8 mouse cellular contexts compared by ENCODE assay signal in genomic region chr4:106560213-106560845, GRCm38 (mm10). TPM values are rescaled to one million over a fixed set of nuclear protein-coding genes. Genes with fewer than 3 reads are reported as not detected.
DNase-seq lines count a peak whose midpoint lies in the region; ATAC-seq and TF ChIP-seq lines count a peak whose summit lies in the region.

No protein-coding gene starts in this region.

- peak overlapping the region; percentile 86 for H3K27ac ChIP-seq in left cerebral cortex, adult 2 months
- no peak overlapping the region; the same call in 1 of the 2 replicates for H3K27ac ChIP-seq in bone marrow, adult 2 months (ENCODE audit: control insufficient read depth, insufficient read depth, low read depth, low read length, poor library complexity)
- peak overlapping the region; percentile 13; the same call in 1 of the 2 replicates for H3K27ac ChIP-seq in heart, postnatal 0 days (ENCODE audit: low read depth)
- H3K27ac ChIP-seq in limb, embryonic 11.5 days (replicated peaks; ENCODE audit: low read depth, low read length), result peak overlapping the region; percentile 42; the same call in 1 of the 2 replicates
- peak overlapping the region; percentile 88 for H3K27ac ChIP-seq in neural tube, embryonic 15.5 days (replicated peaks)

- peaks cover 12% of the 10 kb centered on the region for H3K36me3 ChIP-seq in heart, postnatal 0 days (replicated peaks; ENCODE audit: control insufficient read depth, insufficient read depth, low read length)
- H3K36me3 ChIP-seq in limb, embryonic 11.5 days (ENCODE audit: control insufficient read depth, insufficient read depth, low read length), result peaks cover 12% of the 10 kb centered on the region
- peaks cover 12% of the 10 kb centered on the region; the same call in 1 of the 2 replicates for H3K36me3 ChIP-seq in neural tube, embryonic 15.5 days

- H3K9me3 ChIP-seq in heart, postnatal 0 days (replicated peaks; ENCODE audit: control insufficient read depth, low read length), result no peaks in the 10 kb centered on the region
- no peaks in the 10 kb centered on the region for H3K9me3 ChIP-seq in limb, embryonic 11.5 days (ENCODE audit: control insufficient read depth, low read length)
- H3K9me3 ChIP-seq in neural tube, embryonic 15.5 days (replicated peaks), result no peaks in the 10 kb centered on the region

- TF ChIP-seq POLR2A in bone marrow, adult 2 months (IDR thresholded peaks at IDR 0.05; ENCODE audit: borderline replicate concordance, control insufficient read depth, low read depth, low read length), result no peak

- 7% methylated on average over 20 of the region's 20 CpGs for WGBS in bone marrow, adult 2 months
- WGBS in heart, postnatal 0 days, result 5% methylated on average over 19 of the region's 20 CpGs
- under 1% methylated on average over 20 of the region's 20 CpGs for WGBS in limb, embryonic 11.5 days
- under 1% methylated on average over 20 of the region's 20 CpGs for WGBS in neural tube, embryonic 15.5 days

- H3K27me3 ChIP-seq in heart, postnatal 0 days (ENCODE audit: control insufficient read depth, insufficient read depth, low read length), result no peaks in the 10 kb centered on the region
- no peaks in the 10 kb centered on the region for H3K27me3 ChIP-seq in limb, embryonic 11.5 days (ENCODE audit: control insufficient read depth, insufficient read depth, low read length)
- H3K27me3 ChIP-seq in neural tube, embryonic 15.5 days (replicated peaks), result no peaks in the 10 kb centered on the region

- no peak for TF ChIP-seq EP300 in heart, postnatal 0 days (IDR thresholded peaks at IDR 0.05; ENCODE audit: low read depth)

- intact Hi-C loops in left cerebral cortex, adult 2 months (cut with DNase I), result no loop called here

- H3K9ac ChIP-seq in heart, postnatal 0 days (replicated peaks; ENCODE audit: low read depth, low read length), result 0 out of 2 replicates have a peak overlapping the region, but pooled peaks have one; percentile 10
- H3K9ac ChIP-seq in limb, embryonic 11.5 days (ENCODE audit: low read length), result peak overlapping the region; percentile 24; the same call in 1 of the 2 replicates
- peak overlapping the region; percentile 51 for H3K9ac ChIP-seq in neural tube, embryonic 15.5 days (replicated peaks)

- ATAC-seq in heart, postnatal 0 days (ENCODE audit: insufficient read depth, low read depth), result peak; percentile 57
- ATAC-seq in limb, embryonic 11.5 days (ENCODE audit: insufficient number of reproducible peaks, low FRiP score, low TSS enrichment, low read depth), result peak; percentile 75; the same call in 1 of the 2 replicates
- peak; percentile 5 for ATAC-seq in neural tube, embryonic 15.5 days (ENCODE audit: low FRiP score)

- H3K4me2 ChIP-seq in heart, postnatal 0 days (ENCODE audit: low read depth, low read length), result peak overlapping the region; percentile 100
- H3K4me2 ChIP-seq in limb, embryonic 11.5 days (ENCODE audit: low read depth, severe bottlenecking), result peak overlapping the region; percentile 82
- peak overlapping the region; percentile 87 for H3K4me2 ChIP-seq in neural tube, embryonic 15.5 days

- no peak for DNase-seq in left cerebral cortex, adult 2 months (ENCODE audit: extremely low spot score in 1 of 2, low spot score in 2 of 2)
- no peak for DNase-seq in left cerebral cortex, adult 11 months (ENCODE audit: low spot score)
- no peak for DNase-seq in heart, postnatal 0 days (ENCODE audit: low spot score)
- DNase-seq in limb, embryonic 11.5 days (ENCODE audit: low spot score), result no peak
- DNase-seq in adrenal gland, postnatal 4 days (ENCODE audit: low spot score in 2 of 2), result no peak
- DNase-seq in gastrocnemius, adult 18-20 months (ENCODE audit: low spot score), result no peak

- peaks cover 4% of the 10 kb centered on the region; the same call in 1 of the 2 replicates for H3K4me1 ChIP-seq in bone marrow, adult 2 months (ENCODE audit: control insufficient read depth, insufficient read depth, low read length)
- H3K4me1 ChIP-seq in heart, postnatal 0 days (ENCODE audit: control insufficient read depth, insufficient read depth), result peaks cover 26% of the 10 kb centered on the region
- H3K4me1 ChIP-seq in limb, embryonic 11.5 days (ENCODE audit: control insufficient read depth, insufficient read depth, low read length), result peaks cover 19% of the 10 kb centered on the region
- peaks cover 43% of the 10 kb centered on the region for H3K4me1 ChIP-seq in neural tube, embryonic 15.5 days

- TF ChIP-seq CTCF in left cerebral cortex, adult 2 months (IDR thresholded peaks at IDR 0.05), result no peak
- TF ChIP-seq CTCF in bone marrow, adult 2 months (IDR thresholded peaks at IDR 0.05; ENCODE audit: control insufficient read depth, insufficient read depth, low read length), result no peak
- no peak for TF ChIP-seq CTCF in heart, postnatal 0 days (IDR thresholded peaks at IDR 0.05; ENCODE audit: low read depth)

- peak overlapping the region; percentile 91 for H3K4me3 ChIP-seq in left cerebral cortex, adult 2 months
- H3K4me3 ChIP-seq in bone marrow, adult 2 months (replicated peaks; ENCODE audit: control insufficient read depth, low read depth, low read length), result peak overlapping the region; percentile 75
- peak overlapping the region; percentile 88 for H3K4me3 ChIP-seq in heart, postnatal 0 days (ENCODE audit: low read depth, low read length)
- H3K4me3 ChIP-seq in limb, embryonic 11.5 days (ENCODE audit: low read depth, low read length), result peak overlapping the region; percentile 98
- peak overlapping the region; percentile 97 for H3K4me3 ChIP-seq in neural tube, embryonic 15.5 days (replicated peaks)

RNA-seq across cellular contexts. Expression of gene Dhcr24, which starts 0.5 kb away (rescaled TPM):
- 10 to 100 TPM; 85.5 to 87.4 TPM for total RNA-seq in left cerebral cortex, adult 2 months (2021)
- polyA plus RNA-seq in bone marrow, adult 2 months (2011; ENCODE audit: insufficient read depth, insufficient read length, low replicate concordance, missing spikeins), result 11.9 and 23.8 TPM in 2 replicates
- total RNA-seq in heart, postnatal 0 days (2014; rRNA removed; ENCODE audit: low replicate concordance), result 41.8 and 43.2 TPM in 2 replicates
- 1.7 and 1.9 TPM in 2 replicates for polyA plus RNA-seq in heart, postnatal 0 days (2015; fragmentation: Nextera tagmentation; extraction: Ambion mirVana)
- polyA plus RNA-seq in limb, embryonic 11.5 days (2014; fragmentation: Nextera tagmentation; extraction: Ambion mirVana), result 23.6 and 25.9 TPM in 2 replicates
- 4.6 and 4.8 TPM in 2 replicates for polyA plus RNA-seq in neural tube, embryonic 15.5 days (2015; fragmentation: Nextera tagmentation; extraction: Ambion mirVana)
- total RNA-seq in adrenal gland, postnatal 4 days (2021), result 10 to 100 TPM; 51.2 to 70.5 TPM
- total RNA-seq in gastrocnemius, adult 18-20 months (2021), result 1 to 10 TPM; 3.3 to 3.4 TPM

RNA-seq across cellular contexts. Expression of gene Lexm, which starts 56.7 kb away (rescaled TPM):
- total RNA-seq in left cerebral cortex, adult 2 months (2021), result under 1 TPM in 1 of 2 experiments, not detected in 1; 0.21 TPM
- not detected in 2 replicates for polyA plus RNA-seq in bone marrow, adult 2 months (2011; ENCODE audit: insufficient read depth, insufficient read length, low replicate concordance, missing spikeins)
- not detected in 2 replicates for total RNA-seq in heart, postnatal 0 days (2014; rRNA removed; ENCODE audit: low replicate concordance)
- polyA plus RNA-seq in heart, postnatal 0 days (2015; fragmentation: Nextera tagmentation; extraction: Ambion mirVana), result not detected in 2 replicates
- polyA plus RNA-seq in limb, embryonic 11.5 days (2014; fragmentation: Nextera tagmentation; extraction: Ambion mirVana), result 0.33 TPM in 1 of 2 replicates, not detected in the other
- polyA plus RNA-seq in neural tube, embryonic 15.5 days (2015; fragmentation: Nextera tagmentation; extraction: Ambion mirVana), result not detected in 2 replicates
- under 1 TPM in 1 of 2 experiments, not detected in 1; 0.20 TPM for total RNA-seq in adrenal gland, postnatal 4 days (2021)
- not detected for total RNA-seq in gastrocnemius, adult 18-20 months (2021)

Comparison
In these comparisons a context has a peak if more than half of its experiments do, and no peak if none do; other contexts are left out.
1. ATAC-seq: peak in every context shown above with its lines; median percentile 75 in limb, embryonic 11.5 days; 57 in heart, postnatal 0 days; 5 in neural tube, embryonic 15.5 days.